Mouse (Mus musculus): ENCODE data around the gene Gm45713. TPM values are rescaled to one million over a fixed set of nuclear protein-coding genes. Genes with fewer than 3 reads are reported as not detected.

Gm45713 gene
- total and polyA plus RNA-seq, 3 experiments = 3.9 TPM; not detected in 2

DNA sequence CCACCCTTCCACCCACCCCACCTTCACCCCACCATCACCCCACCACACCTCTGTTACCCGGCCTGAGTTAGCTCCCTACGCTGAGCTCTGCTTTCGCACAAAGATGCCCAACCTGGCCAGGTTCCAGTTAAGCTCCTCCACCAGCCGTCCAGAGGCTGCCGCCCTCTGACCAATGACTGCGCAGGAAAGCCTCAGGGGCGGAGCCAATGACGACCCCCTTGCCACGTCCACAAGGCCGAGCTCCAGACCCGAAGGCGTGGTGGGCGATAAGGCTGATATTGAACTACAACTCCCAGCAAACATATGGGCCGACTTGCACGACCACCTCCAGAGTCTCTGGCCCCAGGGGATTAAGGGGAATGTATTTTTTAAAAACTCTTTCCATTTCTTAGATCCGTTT is 44.0 kb downstream of the Gm45713 start, which contains the start of gene Rcn3 (continued):
- TF ChIP-seq MYC (IDR thresholded peaks at IDR 0.05; ENCODE audit: low read depth, low read length) (no peak; the same call in 1 of the 2 replicates), CTCF (IDR thresholded peaks at IDR 0.05 in 2 of 3, conservative IDR thresholded peaks at IDR 0.05 in 1 of 3; ENCODE audit: control insufficient read depth in 1 of 3, insufficient read depth in 1 of 3, low read depth in 2 of 3, low read length in 3 of 3, poor library complexity in 1 of 3, severe bottlenecking in 1 of 3) (no peak), RAD21 (IDR thresholded peaks at IDR 0.05; ENCODE audit: low read depth, low read length) (no peak), POLR2AphosphoS5 (IDR thresholded peaks at IDR 0.05; ENCODE audit: borderline replicate concordance, low read depth, low read length) (no peak), RCOR1 (IDR thresholded peaks at IDR 0.05; ENCODE audit: low read depth, low read length) (no peak), NRF1 (IDR thresholded peaks at IDR 0.05; ENCODE audit: insufficient read depth, low read depth, low read length, poor library complexity, severe bottlenecking) (peak; percentile 46; the same call in 1 of the 2 replicates), MEF2A (IDR thresholded peaks at IDR 0.05; ENCODE audit: extremely low read depth, insufficient replicate concordance, low read depth, low read length, poor library complexity, severe bottlenecking) (no peak), MAX (IDR thresholded peaks at IDR 0.05; ENCODE audit: low read length) (peak; percentile 54; the same call in 1 of the 2 replicates), POLR2A (IDR thresholded peaks at IDR 0.05; ENCODE audit: control insufficient read depth in 1 of 2, insufficient read depth in 1 of 2, low read depth in 1 of 2, low read length in 2 of 2, poor library complexity in 1 of 2) (peak in 1 of 2 experiments; percentile 37; a peak in 1 of 4 replicates), TCF12 (IDR thresholded peaks at IDR 0.05; ENCODE audit: low read depth, low read length) (peak; percentile 16; the same call in 1 of the 2 replicates), ZKSCAN1 (IDR thresholded peaks at IDR 0.05; ENCODE audit: low read depth, low read length) (no peak), GATA1 (IDR thresholded peaks at IDR 0.05; ENCODE audit: low read depth, low read length) (peak; percentile 66), CHD2 (IDR thresholded peaks at IDR 0.05; ENCODE audit: low read length) (no peak), MAZ (IDR thresholded peaks at IDR 0.05; ENCODE audit: low read depth, low read length) (peak; percentile 58; the same call in 1 of the 2 replicates), ZC3H11A (IDR thresholded peaks at IDR 0.05; ENCODE audit: low read depth, low read length) (no peak), POLR2AphosphoS2 (IDR thresholded peaks at IDR 0.05; ENCODE audit: low read length) (no peak), JUND (IDR thresholded peaks at IDR 0.05; ENCODE audit: low read depth, low read length) (no peak), SMC3 (IDR thresholded peaks at IDR 0.05; ENCODE audit: low read depth, low read length) (no peak), E2F4 (IDR thresholded peaks at IDR 0.05; ENCODE audit: borderline replicate concordance, low read depth, low read length) (no peak), KAT2A (conservative IDR thresholded peaks at IDR 0.05; ENCODE audit: low read depth, low read length) (peak; percentile 50; the same call in 1 of the 2 replicates), GABPA (IDR thresholded peaks at IDR 0.05; ENCODE audit: low read depth, low read length) (no peak), UBTF (IDR thresholded peaks at IDR 0.05; ENCODE audit: borderline replicate concordance, insufficient read depth, low read depth, low read length) (no peak), EP300 (IDR thresholded peaks at IDR 0.05; ENCODE audit: low read depth in 1 of 2, low read length in 2 of 2) (no peak), NELFE (IDR thresholded peaks at IDR 0.05; ENCODE audit: low read depth, low read length) (no peak)

Measured in MEL (cell line).